Mouse (Mus musculus) limb, embryonic 15.5 days (tissue): ENCODE results near the gene Tgfb1. TPM values are rescaled to one million over a fixed set of nuclear protein-coding genes. Genes with fewer than 3 reads are reported as not detected.

Source experiments
- ATAC-seq: fragments of 200-750 bp; cut with Nextera tagmentation; 2 replicates; pipeline ENCODE4 v1.8.0; 2017; ENCODE audit warnings: low read depth, moderate TSS enrichment; ENCODE audit not compliant: insufficient number of reproducible peaks, low FRiP score, low TSS enrichment
- H3K27ac ChIP-seq: fragments of 300-500 bp; sonication (generic); 2 replicates; pipeline ENCODE4 v1.5.1; 2015; ENCODE audit warnings: moderate library complexity, mild to moderate bottlenecking, inconsistent platforms
- H3K27me3 ChIP-seq: fragments of 300-500 bp; sonication (generic); 2 replicates; pipeline ENCODE4 v1.6.1; 2015; ENCODE audit warnings: inconsistent platforms
- H3K36me3 ChIP-seq: fragments of 300-500 bp; sonication (generic); 2 replicates; pipeline ENCODE4 v1.6.1; 2015; ENCODE audit warnings: inconsistent platforms
- H3K4me1 ChIP-seq: fragments of 300-500 bp; sonication (generic); 2 replicates; pipeline ENCODE4 v1.6.1; 2015; ENCODE audit warnings: inconsistent platforms
- H3K4me2 ChIP-seq: fragments of 300-500 bp; sonication (generic); 2 replicates; pipeline ENCODE4 v1.6.1; 2015; ENCODE audit warnings: mild to moderate bottlenecking, inconsistent platforms
- H3K4me3 ChIP-seq: fragments of 300-500 bp; sonication (generic); 2 replicates; pipeline ENCODE4 v1.5.1; 2015; ENCODE audit warnings: mild to moderate bottlenecking, inconsistent platforms
- H3K9ac ChIP-seq: fragments of 300-500 bp; sonication (generic); 2 replicates; pipeline ENCODE4 v1.6.1; 2015; ENCODE audit warnings: inconsistent platforms
- H3K9me3 ChIP-seq: fragments of 300-500 bp; sonication (generic); 2 replicates; pipeline ENCODE4 v1.6.1; 2016; ENCODE audit warnings: inconsistent platforms
- WGBS: fragments of 180-500 bp; shearing (Covaris S2); methylation state at CpG from one replicate; pipeline ENCODE4 v1.1.7; 2015; 5-methylcytosine and 5-hydroxymethylcytosine counted together
- polyA plus RNA-seq: library from polyadenylated mRNA; unstranded; fragments of >200 nt; fragmentation: Nextera tagmentation; extraction: Ambion mirVana; gene quantifications from 2 replicates; pipeline ENCODE4 v1.2.1, GENCODE M21; 2015

The Tgfb1 gene
- polyA plus RNA-seq: 2.8 and 3.8 TPM in 2 replicates

- Histone ChIP-seq H3K9ac (peak within 1 kb of the TSS; percentile 69), H3K9me3 (no peaks in the 10 kb centered on the region), H3K36me3 (no peaks in the 10 kb centered on the region; the same call in 1 of the 2 replicates), H3K4me2 (peak within 1 kb of the TSS; percentile 81), H3K27me3 (peaks cover 49% of the 10 kb centered on the region), H3K4me3 (peak within 1 kb of the TSS; percentile 67), H3K27ac (peak within 1 kb of the TSS; percentile 76), H3K4me1 (peaks cover 39% of the 10 kb centered on the region)
- ATAC-seq: peak; percentile 53; the same call in 1 of the 2 replicates
- under 1% methylated on average over 52 of the region's 69 CpGs for WGBS
Measured at GRCm38 (mm10) chr7:25686680-25687531, at the start of gene Tgfb1. Tgfb1 (plus strand) TSS chr7:25687002.

DNA sequence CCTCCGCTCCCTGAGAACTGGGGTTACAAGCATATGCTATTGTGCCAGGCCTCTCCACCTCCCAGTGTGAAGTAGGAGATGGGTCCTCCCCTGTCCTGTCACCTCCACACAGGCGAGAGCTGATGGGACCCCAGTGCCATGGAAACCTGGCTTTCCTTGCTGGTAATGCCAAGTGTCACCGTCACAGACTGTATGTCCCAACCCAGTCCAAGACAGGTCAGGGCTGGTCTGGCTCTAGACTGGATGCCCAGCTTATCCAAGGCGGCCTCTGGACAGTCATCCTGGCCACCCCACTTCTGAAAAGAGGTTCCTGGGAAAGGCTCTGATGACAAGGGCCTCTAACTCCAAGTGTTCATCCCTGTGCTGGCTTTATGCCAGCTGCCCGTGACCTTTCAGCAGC, 49.7 kb upstream of the Tgfb1 start:
- Histone ChIP-seq H3K4me2 (no peak overlapping the region), H3K36me3 (peaks cover 61% of the 10 kb centered on the region)
- ATAC-seq: no peak

DNA sequence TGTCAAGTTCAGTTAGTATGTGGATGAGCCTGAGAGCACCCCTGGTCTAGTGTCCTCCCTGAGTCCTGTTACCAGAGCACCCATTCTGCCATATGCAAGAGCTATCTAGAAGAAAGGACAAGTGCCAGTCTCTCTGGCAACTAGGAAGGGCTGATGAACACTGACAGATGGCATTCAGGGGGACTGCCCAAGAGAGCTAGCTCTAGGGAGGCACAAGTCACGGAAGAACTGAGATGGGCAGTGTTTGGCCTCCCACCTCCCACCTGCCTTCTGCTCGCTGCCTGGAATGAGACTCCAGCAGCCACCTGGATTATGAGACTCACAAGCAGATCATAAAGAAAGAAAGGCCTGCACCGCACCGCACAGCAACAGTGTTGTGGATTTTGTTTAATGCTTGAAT, 47.0 kb upstream of the Tgfb1 start:
- Histone ChIP-seq H3K27me3 (no peaks in the 10 kb centered on the region), H3K4me2 (no peak overlapping the region), H3K4me3 (no peak overlapping the region), H3K4me1 (no peaks in the 10 kb centered on the region), H3K27ac (no peak overlapping the region), H3K9me3 (no peaks in the 10 kb centered on the region), H3K36me3 (peaks cover 46% of the 10 kb centered on the region), H3K9ac (no peak overlapping the region)
- 87% methylated on average over 4 of the region's 4 CpGs for WGBS
- no peak for ATAC-seq

More for the DNA sequence above, 49.7 kb upstream of the Tgfb1 start:
- no peaks in the 10 kb centered on the region for H3K27me3 ChIP-seq
- 90% methylated on average over 5 of the region's 5 CpGs for WGBS
- H3K4me3 ChIP-seq: no peak overlapping the region
- H3K9ac ChIP-seq: no peak overlapping the region
- H3K27ac ChIP-seq: no peak overlapping the region
- no peaks in the 10 kb centered on the region for H3K4me1 ChIP-seq
- no peaks in the 10 kb centered on the region for H3K9me3 ChIP-seq

DNA sequence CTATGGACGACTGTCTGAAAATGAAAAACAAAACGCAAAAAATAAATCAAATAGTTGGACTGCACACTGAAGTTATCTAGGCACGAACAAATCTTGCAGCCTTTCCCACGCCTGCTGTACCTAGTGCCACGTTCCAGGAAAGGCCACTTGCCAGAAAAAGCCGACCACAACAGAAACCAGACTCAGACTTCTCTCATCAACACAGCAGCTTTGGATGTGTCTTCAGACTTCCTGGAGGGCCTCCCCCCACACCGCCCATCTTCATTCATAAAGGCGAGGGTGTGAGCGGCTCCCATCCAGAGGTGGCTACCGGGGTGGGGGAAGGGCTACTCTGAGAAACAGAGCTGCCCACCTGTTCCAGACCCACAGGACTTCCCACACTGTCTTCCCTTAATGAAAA, 42.7 kb upstream of the Tgfb1 start:
- no peak for ATAC-seq
- 80% methylated on average over 10 of the region's 10 CpGs for WGBS

GRCm38 (mm10) chr7:25644631-25645030, 42.2 kb upstream of the Tgfb1 start:
- H3K9me3 ChIP-seq: no peaks in the 10 kb centered on the region
- H3K9ac ChIP-seq: no peak overlapping the region
- H3K4me1 ChIP-seq: 0 out of 2 replicates have a peak, but pooled peaks cover 4% of the 10 kb centered on the region
- H3K36me3 ChIP-seq: peaks cover 26% of the 10 kb centered on the region
- 76% methylated on average over 4 of the region's 4 CpGs for WGBS
- H3K4me2 ChIP-seq: no peak overlapping the region
- ATAC-seq: no peak
- no peak overlapping the region for H3K27ac ChIP-seq
- H3K4me3 ChIP-seq: no peak overlapping the region
- no peaks in the 10 kb centered on the region for H3K27me3 ChIP-seq

More for the DNA sequence above, 42.7 kb upstream of the Tgfb1 start:
- Histone ChIP-seq H3K9me3 (no peaks in the 10 kb centered on the region), H3K4me2 (no peak overlapping the region), H3K36me3 (peaks cover 29% of the 10 kb centered on the region), H3K27me3 (no peaks in the 10 kb centered on the region), H3K4me1 (0 out of 2 replicates have a peak, but pooled peaks cover 4% of the 10 kb centered on the region), H3K9ac (no peak overlapping the region), H3K27ac (no peak overlapping the region), H3K4me3 (no peak overlapping the region)

- Histone ChIP-seq H3K4me3 (no peak overlapping the region), H3K4me2 (no peak overlapping the region), H3K27ac (no peak overlapping the region), H3K4me1 (0 out of 2 replicates have a peak, but pooled peaks cover 4% of the 10 kb centered on the region), H3K27me3 (no peaks in the 10 kb centered on the region), H3K9me3 (no peaks in the 10 kb centered on the region), H3K36me3 (peaks cover 22% of the 10 kb centered on the region), H3K9ac (no peak overlapping the region)
- no peak for ATAC-seq
- 69% methylated on average over 14 of the region's 14 CpGs for WGBS
Measured at GRCm38 (mm10) chr7:25645074-25645473, 41.7 kb upstream of the Tgfb1 start.

DNA sequence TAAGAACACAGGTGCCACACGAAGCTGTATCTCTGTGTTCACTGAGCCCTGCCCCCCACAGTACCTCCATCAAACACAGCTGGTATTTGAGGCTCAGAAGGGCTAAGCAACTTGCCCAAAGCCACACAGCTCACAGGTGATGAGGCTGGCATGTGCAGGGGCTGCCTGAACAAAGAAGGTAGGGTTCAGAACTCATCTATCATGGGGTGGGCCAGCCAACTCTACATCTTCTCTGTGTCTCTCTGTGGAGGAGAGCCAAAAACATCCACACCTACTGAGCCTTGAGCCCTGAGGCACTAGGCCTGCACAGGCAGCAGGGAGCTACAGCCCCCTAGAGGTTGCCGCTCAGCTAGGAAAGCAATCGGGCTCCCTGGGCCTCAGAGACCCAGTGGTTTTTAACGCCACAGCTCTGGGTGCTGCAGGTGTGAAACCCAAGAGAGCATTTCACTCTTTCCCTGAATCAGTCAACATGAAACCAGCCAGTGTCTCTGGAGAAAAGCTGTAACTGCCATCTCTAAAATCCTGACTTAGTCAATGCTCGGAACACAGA, 39.2 kb upstream of the Tgfb1 start:
- Histone ChIP-seq H3K27ac (no peak overlapping the region), H3K9me3 (no peaks in the 10 kb centered on the region), H3K4me2 (no peak overlapping the region), H3K4me1 (0 out of 2 replicates have a peak, but pooled peaks cover 4% of the 10 kb centered on the region), H3K27me3 (no peaks in the 10 kb centered on the region), H3K9ac (no peak overlapping the region), H3K36me3 (peaks cover 7% of the 10 kb centered on the region; the same call in 1 of the 2 replicates), H3K4me3 (no peak overlapping the region)
- peak; percentile 4; the same call in 1 of the 2 replicates for ATAC-seq
- WGBS: 44% methylated on average over 5 of the region's 5 CpGs

DNA sequence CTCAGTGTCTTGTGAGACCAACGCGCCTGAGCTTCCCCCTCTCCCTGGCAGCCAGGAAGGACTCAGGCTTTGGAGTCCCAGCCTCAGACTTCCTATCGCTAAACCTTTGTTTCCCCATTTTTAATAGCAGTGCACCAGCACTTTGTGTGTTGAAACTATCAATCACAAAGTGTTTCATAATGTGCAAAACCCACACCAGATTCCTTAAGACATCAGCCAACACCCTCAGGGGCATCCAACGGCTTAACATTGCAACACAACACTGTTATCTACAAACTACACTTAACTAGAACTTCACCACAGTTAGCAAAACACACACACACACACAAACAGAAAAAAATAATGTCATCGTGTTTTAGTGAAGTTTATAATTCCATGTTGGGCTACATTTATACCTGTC, 37.0 kb upstream of the Tgfb1 start:
- WGBS: 75% methylated on average over 5 of the region's 5 CpGs
- peaks cover 11% of the 10 kb centered on the region for H3K36me3 ChIP-seq
- H3K4me1 ChIP-seq: 0 out of 2 replicates have a peak, but pooled peaks cover 4% of the 10 kb centered on the region
- H3K27ac ChIP-seq: no peak overlapping the region
- no peak overlapping the region for H3K4me3 ChIP-seq
- no peak for ATAC-seq
- H3K9me3 ChIP-seq: no peaks in the 10 kb centered on the region
- no peak overlapping the region for H3K4me2 ChIP-seq
- no peaks in the 10 kb centered on the region for H3K27me3 ChIP-seq
- no peak overlapping the region for H3K9ac ChIP-seq

DNA sequence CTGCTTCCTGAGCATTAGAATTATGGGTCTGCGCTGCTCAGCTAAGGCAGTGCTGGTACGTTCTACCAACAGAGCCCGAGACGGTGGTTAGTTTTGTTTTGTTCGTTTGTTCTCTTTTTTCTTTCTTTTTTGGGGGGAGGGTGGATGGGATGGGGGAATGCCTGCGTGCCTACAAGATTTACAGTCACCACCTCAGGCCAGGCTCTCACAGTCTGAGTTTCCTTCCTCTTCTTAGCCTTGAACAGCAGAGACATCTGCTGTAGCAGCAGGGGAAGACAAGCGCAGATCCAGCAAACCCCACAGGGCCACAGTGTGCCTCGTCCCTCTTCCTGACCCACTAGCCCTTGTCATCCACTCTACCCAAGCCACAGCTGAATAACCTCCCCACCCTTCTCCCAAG, 35.5 kb upstream of the Tgfb1 start:
- 83% methylated on average over 8 of the region's 8 CpGs for WGBS
- Histone ChIP-seq H3K27ac (no peak overlapping the region), H3K9me3 (no peaks in the 10 kb centered on the region), H3K27me3 (no peaks in the 10 kb centered on the region), H3K36me3 (peaks cover 4% of the 10 kb centered on the region), H3K4me3 (no peak overlapping the region), H3K4me1 (peaks cover 5% of the 10 kb centered on the region), H3K9ac (no peak overlapping the region), H3K4me2 (no peak overlapping the region)
- no peak for ATAC-seq

DNA sequence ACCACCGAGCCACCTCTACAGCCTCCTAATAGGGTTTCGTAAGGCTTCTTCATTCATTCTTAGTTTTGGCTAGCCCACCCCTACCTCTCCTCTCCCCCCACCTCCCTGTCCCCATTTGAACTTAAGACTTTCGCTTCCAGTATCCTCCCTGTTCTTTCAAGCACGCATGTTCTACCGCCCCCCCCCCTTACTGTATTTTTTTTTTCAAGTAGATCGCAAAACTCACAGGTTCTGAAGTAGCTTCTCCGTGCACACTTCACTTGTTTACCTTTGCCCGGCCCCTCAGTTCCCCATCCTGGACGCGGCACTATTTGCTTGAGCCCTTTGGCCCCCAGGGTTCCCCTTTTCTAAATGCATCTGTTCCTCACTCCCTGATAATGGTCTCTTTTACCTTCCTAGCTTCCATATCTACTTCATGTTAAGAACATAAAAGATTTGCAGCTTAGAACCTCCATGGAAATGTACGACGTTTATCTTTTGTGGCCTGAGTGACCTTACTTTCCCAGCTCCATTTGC, 34.5 kb upstream of the Tgfb1 start:
- peaks cover 10% of the 10 kb centered on the region for H3K4me1 ChIP-seq
- WGBS: 87% methylated on average over 12 of the region's 12 CpGs
- H3K36me3 ChIP-seq: peaks cover 4% of the 10 kb centered on the region
- no peaks in the 10 kb centered on the region for H3K9me3 ChIP-seq
- no peak overlapping the region for H3K4me2 ChIP-seq
- no peak overlapping the region for H3K4me3 ChIP-seq
- H3K27me3 ChIP-seq: no peaks in the 10 kb centered on the region
- no peak overlapping the region for H3K27ac ChIP-seq
- ATAC-seq: no peak
- no peak overlapping the region for H3K9ac ChIP-seq

DNA sequence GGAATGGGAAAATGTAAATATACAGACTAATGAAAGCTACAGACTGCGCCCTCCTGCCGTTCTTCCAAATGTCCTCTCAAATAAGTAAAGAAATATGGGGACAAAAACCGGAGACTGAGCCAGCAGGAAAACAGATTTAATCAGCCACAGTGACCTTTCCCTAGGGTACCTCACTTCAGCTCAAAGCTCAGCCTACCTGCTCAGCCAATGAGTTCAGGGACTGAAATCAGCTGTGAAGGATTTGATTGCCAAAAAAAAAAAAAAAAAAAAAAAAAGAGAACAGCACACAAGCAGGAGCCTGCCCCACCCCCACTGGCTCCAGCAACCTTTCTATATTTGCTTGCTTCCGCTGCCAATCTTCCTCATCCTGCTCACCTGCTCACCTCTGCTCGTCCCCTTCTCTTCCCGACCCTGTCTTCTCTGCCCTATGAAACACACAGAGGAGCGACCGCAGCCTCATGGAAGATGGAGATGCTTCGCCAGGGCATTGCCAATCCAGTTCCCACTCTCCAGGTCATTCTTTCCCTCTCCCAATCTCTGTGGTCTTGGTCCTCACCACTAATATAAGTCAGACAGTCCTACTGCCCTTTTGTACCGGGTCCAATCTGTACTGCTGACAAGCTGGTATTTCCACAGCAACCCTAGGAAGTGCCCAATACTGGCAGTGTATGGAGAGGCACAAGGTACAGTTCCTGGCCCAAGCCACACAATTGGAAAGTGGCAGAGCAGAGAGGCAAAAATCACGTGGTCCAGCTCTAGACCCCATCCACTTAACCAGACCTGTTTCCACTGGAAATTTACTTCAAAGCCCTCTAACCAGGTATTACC, 31.0 kb upstream of the Tgfb1 start:
- Histone ChIP-seq H3K4me1 (peaks cover 21% of the 10 kb centered on the region), H3K9ac (no peak overlapping the region), H3K9me3 (no peaks in the 10 kb centered on the region), H3K4me2 (no peak overlapping the region), H3K36me3 (peaks cover 4% of the 10 kb centered on the region), H3K27me3 (no peaks in the 10 kb centered on the region), H3K4me3 (no peak overlapping the region), H3K27ac (no peak overlapping the region)
- WGBS: 81% methylated on average over 11 of the region's 11 CpGs
- no peak for ATAC-seq
